ENCODE assay signal across 21 mouse cellular contexts in genomic region chr2:151783493-151783892, GRCm38 (mm10). TPM values are rescaled to one million over a fixed set of nuclear protein-coding genes. Genes with fewer than 3 reads are reported as not detected.
"Had no signal": no experiment of that assay in that cellular context is flagged by ENCODE, and none has a peak within 500 bp of the region (broad histone marks: within the 10 kb centered on the region; RNA-seq: fewer than 3 reads in every experiment).

No protein-coding gene starts in this region.

- DNase-seq: retina, postnatal 1 day; right cerebral cortex, adult 18-20 months; right cerebral cortex, postnatal 14 days; right cerebral cortex, postnatal 25 days; right cerebral cortex, postnatal 4 days; spleen, adult 18-20 months; thymus, adult 18-20 months; thymus, adult 2 months; thymus, postnatal 14 days; thymus, postnatal 25 days; thymus, postnatal 36 days; thymus, postnatal 4 days had no signal

- H3K27me3 ChIP-seq: neural tube, embryonic 13.5 days; neural tube, embryonic 15.5 days; stomach, embryonic 15.5 days had no signal

- H3K4me1 ChIP-seq: neural tube, embryonic 13.5 days; neural tube, embryonic 15.5 days; stomach, embryonic 15.5 days had no signal

- H3K4me2 ChIP-seq: neural tube, embryonic 13.5 days; neural tube, embryonic 15.5 days; stomach, embryonic 15.5 days had no signal

- H3K4me3 ChIP-seq: neural tube, embryonic 13.5 days; neural tube, embryonic 15.5 days; stomach, embryonic 15.5 days had no signal

- H3K9ac ChIP-seq: neural tube, embryonic 13.5 days; neural tube, embryonic 15.5 days; stomach, embryonic 15.5 days had no signal

- H3K27ac ChIP-seq: neural tube, embryonic 13.5 days; neural tube, embryonic 15.5 days; stomach, embryonic 15.5 days; stomach, postnatal 0 days had no signal

- H3K36me3 ChIP-seq: neural tube, embryonic 13.5 days; neural tube, embryonic 15.5 days; stomach, embryonic 15.5 days had no signal

- H3K9me3 ChIP-seq: neural tube, embryonic 13.5 days; neural tube, embryonic 15.5 days; stomach, embryonic 15.5 days had no signal

RNA-seq across cellular contexts. Expression of gene Rspo4, which starts 59.2 kb away (rescaled TPM):
- total RNA-seq: neutrophil, adult 5-6 weeks had no signal
- polyA plus RNA-seq: spleen, adult 2 months; stomach, embryonic 14.5 days; thymus, postnatal 0 days; urinary bladder, adult 2 months had no signal
